Comparison of ENCODE assay signal across 8 mouse cellular contexts in genomic region chr7:30279951-30280669, GRCm38 (mm10). TPM values are rescaled to one million over a fixed set of nuclear protein-coding genes. Genes with fewer than 3 reads are reported as not detected.
A peak's percentile ranks its signal among the peaks of the same experiment; 100 is the strongest.
DNase-seq lines count a peak whose midpoint lies in the region; ATAC-seq and TF ChIP-seq lines count a peak whose summit lies in the region.

Gene Thap8 (plus strand): TSS chr7:30280094.
Gene Wdr62 (minus strand): TSS chr7:30280419.

- TF ChIP-seq CTCF in kidney, adult 2 months (conservative IDR thresholded peaks at IDR 0.05; ENCODE audit: insufficient read depth, insufficient read length, low read depth, low read length): no peak
- TF ChIP-seq CTCF in spleen, adult 2 months (IDR thresholded peaks at IDR 0.05; ENCODE audit: extremely low read depth, insufficient read depth, insufficient read length, insufficient replicate concordance): no peak

- H3K4me3 ChIP-seq in embryonic facial prominence, embryonic 13.5 days: peak within 1 kb of the TSS; percentile 81
- H3K4me3 ChIP-seq in kidney, adult 2 months (ENCODE audit: insufficient read depth, low read depth, low read length): peak within 1 kb of the TSS; percentile 69
- H3K4me3 ChIP-seq in limb, embryonic 12.5 days (replicated peaks): peak within 1 kb of the TSS; percentile 78
- peak within 1 kb of the TSS; percentile 69 for H3K4me3 ChIP-seq in midbrain, embryonic 15.5 days
- peak within 1 kb of the TSS; percentile 99 for H3K4me3 ChIP-seq in spleen, adult 2 months (ENCODE audit: extremely low read depth, insufficient read depth, insufficient read length)

- H3K9me3 ChIP-seq in embryonic facial prominence, embryonic 13.5 days: no peaks in the 10 kb centered on the region
- no peaks in the 10 kb centered on the region for H3K9me3 ChIP-seq in limb, embryonic 12.5 days
- no peaks in the 10 kb centered on the region for H3K9me3 ChIP-seq in midbrain, embryonic 15.5 days

- no peaks in the 10 kb centered on the region for H3K27me3 ChIP-seq in embryonic facial prominence, embryonic 13.5 days
- no peaks in the 10 kb centered on the region for H3K27me3 ChIP-seq in kidney, adult 2 months (replicated peaks; ENCODE audit: control insufficient read depth, insufficient read depth, low read length)
- H3K27me3 ChIP-seq in limb, embryonic 12.5 days: no peaks in the 10 kb centered on the region
- no peaks in the 10 kb centered on the region for H3K27me3 ChIP-seq in midbrain, embryonic 15.5 days (replicated peaks)
- H3K27me3 ChIP-seq in spleen, adult 2 months (ENCODE audit: control insufficient read depth, insufficient read depth, low read length): no peaks in the 10 kb centered on the region

- peak within 1 kb of the TSS; percentile 69 for H3K9ac ChIP-seq in embryonic facial prominence, embryonic 13.5 days
- H3K9ac ChIP-seq in limb, embryonic 12.5 days (replicated peaks): peak within 1 kb of the TSS; percentile 57
- peak within 1 kb of the TSS; percentile 64 for H3K9ac ChIP-seq in midbrain, embryonic 15.5 days

- peaks cover 12% of the 10 kb centered on the region for H3K4me1 ChIP-seq in embryonic facial prominence, embryonic 13.5 days
- H3K4me1 ChIP-seq in kidney, adult 2 months (ENCODE audit: control insufficient read depth, insufficient read depth, low read length): no peaks in the 10 kb centered on the region
- H3K4me1 ChIP-seq in limb, embryonic 12.5 days (replicated peaks): peaks cover 14% of the 10 kb centered on the region
- H3K4me1 ChIP-seq in midbrain, embryonic 15.5 days: peaks cover 13% of the 10 kb centered on the region
- H3K4me1 ChIP-seq in spleen, adult 2 months (ENCODE audit: control insufficient read depth, insufficient read depth, insufficient read length): no peaks in the 10 kb centered on the region

- no peaks in the 10 kb centered on the region for H3K36me3 ChIP-seq in embryonic facial prominence, embryonic 13.5 days
- no peaks in the 10 kb centered on the region for H3K36me3 ChIP-seq in kidney, adult 2 months (ENCODE audit: control insufficient read depth, insufficient read depth, low read length)
- no peaks in the 10 kb centered on the region for H3K36me3 ChIP-seq in limb, embryonic 12.5 days
- no peaks in the 10 kb centered on the region for H3K36me3 ChIP-seq in midbrain, embryonic 15.5 days (replicated peaks)
- no peaks in the 10 kb centered on the region for H3K36me3 ChIP-seq in spleen, adult 2 months (ENCODE audit: control insufficient read depth, insufficient read depth, low read length)

- peak; percentile 94 for ATAC-seq in embryonic facial prominence, embryonic 13.5 days (ENCODE audit: insufficient number of reproducible peaks, insufficient read depth, low FRiP score, low TSS enrichment, low read depth)
- peak; percentile 91 for ATAC-seq in limb, embryonic 12.5 days (ENCODE audit: insufficient number of reproducible peaks, insufficient read depth, low FRiP score, low TSS enrichment, low read depth)
- ATAC-seq in midbrain, embryonic 15.5 days (replicated peaks): peak; percentile 97

- H3K27ac ChIP-seq in embryonic facial prominence, embryonic 13.5 days: peak within 1 kb of the TSS; percentile 97
- H3K27ac ChIP-seq in kidney, adult 2 months (ENCODE audit: insufficient read depth, low read depth, low read length): peak within 1 kb of the TSS; percentile 91
- peak within 1 kb of the TSS; percentile 95 for H3K27ac ChIP-seq in limb, embryonic 12.5 days
- peak within 1 kb of the TSS; percentile 98 for H3K27ac ChIP-seq in midbrain, embryonic 15.5 days
- peak within 1 kb of the TSS; percentile 93 for H3K27ac ChIP-seq in spleen, adult 2 months (ENCODE audit: insufficient read depth, low read length)

- no peak for TF ChIP-seq POLR2A in kidney, adult 2 months (IDR thresholded peaks at IDR 0.05; ENCODE audit: low read depth, low read length)
- peak; percentile 19; the same call in 1 of the 2 replicates for TF ChIP-seq POLR2A in spleen, adult 2 months (IDR thresholded peaks at IDR 0.05; ENCODE audit: low read depth, low read length)

- WGBS in embryonic facial prominence, embryonic 13.5 days: under 1% methylated on average over 49 of the region's 49 CpGs
- under 1% methylated on average over 49 of the region's 49 CpGs for WGBS in kidney, adult 2 months
- under 1% methylated on average over 48 of the region's 49 CpGs for WGBS in limb, embryonic 12.5 days
- WGBS in midbrain, embryonic 15.5 days: under 1% methylated on average over 49 of the region's 49 CpGs
- under 1% methylated on average over 49 of the region's 49 CpGs for WGBS in spleen, adult 2 months

- peak within 1 kb of the TSS; percentile 85 for H3K4me2 ChIP-seq in embryonic facial prominence, embryonic 13.5 days
- H3K4me2 ChIP-seq in limb, embryonic 12.5 days: peak within 1 kb of the TSS; percentile 82
- peak within 1 kb of the TSS; percentile 98 for H3K4me2 ChIP-seq in midbrain, embryonic 15.5 days

- peak; percentile 94 for DNase-seq in 3134 (ENCODE audit: extremely low read depth, insufficient read length, low spot score)
- DNase-seq in adrenal gland, postnatal 36 days: peak; percentile 93 to 96
- peak; percentile 94 to 95 for DNase-seq in heart, adult 18-20 months
- peak; percentile 96 for DNase-seq in kidney, adult 2 months
- DNase-seq in spleen, adult 2 months (ENCODE audit: low read depth in 1 of 2, low spot score in 2 of 2): peak; percentile 87 to 90

RNA-seq across cellular contexts. Expression of gene Thap8, which starts in this region (rescaled TPM):
- total RNA-seq in adrenal gland, postnatal 36 days (2021): under 1 TPM; 0.46 to 0.56 TPM
- 0.15 and 0.59 TPM in 2 replicates for polyA plus RNA-seq in embryonic facial prominence, embryonic 13.5 days (2015; fragmentation: Nextera tagmentation; extraction: Ambion mirVana)
- not detected for total RNA-seq in heart, adult 18-20 months (2021)
- polyA plus RNA-seq in kidney, adult 2 months (2012; rRNA removed): 0.11 TPM in 1 of 2 replicates, not detected in the other
- polyA plus RNA-seq in limb, embryonic 12.5 days (2016; fragmentation: Nextera tagmentation; extraction: Ambion mirVana): 0.15 and 0.26 TPM in 2 replicates
- polyA plus RNA-seq in midbrain, embryonic 15.5 days (2015; fragmentation: Nextera tagmentation; extraction: Ambion mirVana): 1.3 and 1.5 TPM in 2 replicates
- 0.14 and 0.18 TPM in 2 replicates for polyA plus RNA-seq in spleen, adult 2 months (2012; rRNA removed)

RNA-seq across cellular contexts. Expression of gene Wdr62, which starts in this region (rescaled TPM):
- 1 to 10 TPM; 4.6 to 5.7 TPM for total RNA-seq in adrenal gland, postnatal 36 days (2021)
- 6.4 and 8.3 TPM in 2 replicates for polyA plus RNA-seq in embryonic facial prominence, embryonic 13.5 days (2015; fragmentation: Nextera tagmentation; extraction: Ambion mirVana)
- total RNA-seq in heart, adult 18-20 months (2021): under 1 TPM; 0.57 to 0.80 TPM
- polyA plus RNA-seq in kidney, adult 2 months (2012; rRNA removed): 5.8 and 7.2 TPM in 2 replicates
- 9.7 and 10.6 TPM in 2 replicates for polyA plus RNA-seq in limb, embryonic 12.5 days (2016; fragmentation: Nextera tagmentation; extraction: Ambion mirVana)
- 3.6 and 3.8 TPM in 2 replicates for polyA plus RNA-seq in midbrain, embryonic 15.5 days (2015; fragmentation: Nextera tagmentation; extraction: Ambion mirVana)
- 15.7 and 21.5 TPM in 2 replicates for polyA plus RNA-seq in spleen, adult 2 months (2012; rRNA removed)

Comparison
In these comparisons a context has a peak if more than half of its experiments do, and no peak if none do; other contexts are left out.
1. Peak in every context shown above with its lines: DNase-seq, ATAC-seq, H3K4me3 ChIP-seq and H3K27ac ChIP-seq.
2. Peak in DNase-seq in heart, adult 18-20 months; RNA of the genes that start here not detected or under 1 TPM.